9 mouse cellular contexts compared by ENCODE assay signal in genomic region chr14:20258185-20259113, GRCm38 (mm10). TPM values are rescaled to one million over a fixed set of nuclear protein-coding genes. Genes with fewer than 3 reads are reported as not detected.
DNase-seq lines count a peak whose midpoint lies in the region; ATAC-seq and TF ChIP-seq lines count a peak whose summit lies in the region.
"Had no signal": no experiment of that assay in that cellular context is flagged by ENCODE, and none has a peak within 500 bp of the region (broad histone marks: within the 10 kb centered on the region; RNA-seq: fewer than 3 reads in every experiment).

No protein-coding gene starts in this region.

- ATAC-seq in forebrain, embryonic 11.5 days (replicated peaks; ENCODE audit: low FRiP score): peak; percentile 76
- peak; percentile 46; the same call in 1 of the 2 replicates for ATAC-seq in lung, postnatal 0 days

- no peak overlapping the region for H3K4me3 ChIP-seq in forebrain, embryonic 11.5 days (ENCODE audit: low read depth, low read length)
- H3K4me3 ChIP-seq in hindbrain, embryonic 10.5 days: no peak overlapping the region
- H3K4me3 ChIP-seq in layer of hippocampus, adult 2 months: no peak overlapping the region
- H3K4me3 ChIP-seq in lung, postnatal 0 days (ENCODE audit: low read depth, low read length): no peak overlapping the region

- peak; percentile 77 for DNase-seq in ES-CJ7 (ENCODE audit: low read depth, low spot score)
- peak; percentile 63 for DNase-seq in c-Kit-positive CD71-negative TER-119-negative erythroid progenitor cells, embryonic 14.5 days (ENCODE audit: low read depth)
- peak; percentile 90 for DNase-seq in forebrain, embryonic 11.5 days (ENCODE audit: low spot score)
- peak; percentile 85 for DNase-seq in hindbrain, embryonic 10.5 days (ENCODE audit: low spot score)
- peak; percentile 74 to 88 for DNase-seq in layer of hippocampus, adult 2 months (ENCODE audit: low spot score in 2 of 2)
- DNase-seq in lung, postnatal 0 days (ENCODE audit: low spot score): peak; percentile 69
- DNase-seq in ovary, postnatal 36 days (ENCODE audit: low spot score): peak; percentile 76
- peak; percentile 32 to 80 for DNase-seq in thymus, postnatal 10 days (ENCODE audit: low spot score in 2 of 2)

- WGBS in forebrain, embryonic 11.5 days: 55% methylated on average over 8 of the region's 8 CpGs
- WGBS in hindbrain, embryonic 10.5 days: 56% methylated on average over 8 of the region's 8 CpGs
- 49% methylated on average over 8 of the region's 8 CpGs for WGBS in lung, postnatal 0 days

- no peak overlapping the region for H3K27ac ChIP-seq in forebrain, embryonic 11.5 days (ENCODE audit: low read depth, low read length)
- H3K27ac ChIP-seq in hindbrain, embryonic 10.5 days: no peak overlapping the region
- H3K27ac ChIP-seq in layer of hippocampus, adult 2 months: no peak overlapping the region
- no peak overlapping the region for H3K27ac ChIP-seq in lung, postnatal 0 days (ENCODE audit: low read length)

- no peaks in the 10 kb centered on the region for H3K36me3 ChIP-seq in forebrain, embryonic 11.5 days (ENCODE audit: control insufficient read depth, insufficient read depth, low read length)
- H3K36me3 ChIP-seq in hindbrain, embryonic 10.5 days: no peaks in the 10 kb centered on the region
- H3K36me3 ChIP-seq in lung, postnatal 0 days (ENCODE audit: insufficient read depth, low read length): no peaks in the 10 kb centered on the region

- no peak overlapping the region for H3K4me2 ChIP-seq in forebrain, embryonic 11.5 days (ENCODE audit: low read depth, low read length, severe bottlenecking)
- H3K4me2 ChIP-seq in lung, postnatal 0 days (replicated peaks; ENCODE audit: low read depth, low read length): no peak overlapping the region

- TF ChIP-seq EP300 in lung, postnatal 0 days (IDR thresholded peaks at IDR 0.05): no peak

- H3K9me3 ChIP-seq in forebrain, embryonic 11.5 days (ENCODE audit: control insufficient read depth, low read length): no peaks in the 10 kb centered on the region
- no peaks in the 10 kb centered on the region for H3K9me3 ChIP-seq in hindbrain, embryonic 10.5 days
- no peaks in the 10 kb centered on the region for H3K9me3 ChIP-seq in lung, postnatal 0 days (ENCODE audit: low read length)

- TF ChIP-seq CTCF in layer of hippocampus, adult 2 months (conservative IDR thresholded peaks at IDR 0.05): peak; percentile 93
- TF ChIP-seq CTCF in lung, postnatal 0 days (IDR thresholded peaks at IDR 0.05): peak; percentile 98

- no peaks in the 10 kb centered on the region for H3K4me1 ChIP-seq in forebrain, embryonic 11.5 days (replicated peaks; ENCODE audit: control insufficient read depth, insufficient read depth, low read length)
- peaks cover 11% of the 10 kb centered on the region for H3K4me1 ChIP-seq in hindbrain, embryonic 10.5 days (replicated peaks)
- no peaks in the 10 kb centered on the region for H3K4me1 ChIP-seq in lung, postnatal 0 days (ENCODE audit: insufficient read depth, low read depth, low read length)

- no peaks in the 10 kb centered on the region for H3K27me3 ChIP-seq in forebrain, embryonic 11.5 days (ENCODE audit: control insufficient read depth, insufficient read depth, low read length)
- H3K27me3 ChIP-seq in hindbrain, embryonic 10.5 days (ENCODE audit: insufficient read depth, poor library complexity, severe bottlenecking): peaks cover 9% of the 10 kb centered on the region; the same call in 1 of the 2 replicates
- H3K27me3 ChIP-seq in lung, postnatal 0 days (replicated peaks; ENCODE audit: insufficient read depth, low read length): no peaks in the 10 kb centered on the region

- H3K9ac ChIP-seq in forebrain, embryonic 11.5 days (ENCODE audit: low read length): no peak overlapping the region
- no peak overlapping the region for H3K9ac ChIP-seq in lung, postnatal 0 days (replicated peaks; ENCODE audit: low read depth)

RNA-seq across cellular contexts. Expression of gene Kcnk16, which starts 10.6 kb away (rescaled TPM):
- not detected in 2 replicates for polyA plus RNA-seq in forebrain, embryonic 11.5 days (2014; fragmentation: Nextera tagmentation; extraction: Ambion mirVana)
- polyA plus RNA-seq in hindbrain, embryonic 10.5 days (2016; fragmentation: Nextera tagmentation; extraction: Ambion mirVana): 0.09 and 0.20 TPM in 2 replicates
- not detected for total RNA-seq in layer of hippocampus, adult 2 months (2021)
- 0.20 TPM in 1 of 2 replicates, not detected in the other for polyA plus RNA-seq in lung, postnatal 0 days (2015; fragmentation: Nextera tagmentation; extraction: Ambion mirVana)
- polyA plus RNA-seq: heart, embryonic 16.5 days had no signal

RNA-seq across cellular contexts. Expression of gene Nudt13, which starts 36.0 kb away (rescaled TPM):
- polyA plus RNA-seq in forebrain, embryonic 11.5 days (2014; fragmentation: Nextera tagmentation; extraction: Ambion mirVana): 8.5 and 12.6 TPM in 2 replicates
- 10.1 and 10.9 TPM in 2 replicates for polyA plus RNA-seq in hindbrain, embryonic 10.5 days (2016; fragmentation: Nextera tagmentation; extraction: Ambion mirVana)
- total RNA-seq in layer of hippocampus, adult 2 months (2021): 10 to 100 TPM; 22.6 to 27.6 TPM
- polyA plus RNA-seq in lung, postnatal 0 days (2015; fragmentation: Nextera tagmentation; extraction: Ambion mirVana): 12.6 and 13.0 TPM in 2 replicates
